Mouse (Mus musculus): ENCODE data around the gene Ptpn1. TPM values are rescaled to one million over a fixed set of nuclear protein-coding genes. Genes with fewer than 3 reads are reported as not detected.

Ptpn1 gene
- 10 to 100 TPM; 43.1 to 50.2 TPM for total RNA-seq (2021)
- long read RNA-seq, experiment 1, full-length matches to known transcripts: 68 of 101 reads
- long read RNA-seq, experiment 1, partial matches to known transcripts: 3 of 101 reads
- long read RNA-seq, experiment 1, other reads (novel, unspliced or antisense): 30 of 101 reads
- long read RNA-seq, experiment 2, full-length matches to known transcripts: 30 of 48 reads
- long read RNA-seq, experiment 2, partial matches to known transcripts: 5 of 48 reads
- long read RNA-seq, experiment 2, other reads (novel, unspliced or antisense): 13 of 48 reads

- peak; percentile 98 for DNase-seq
Measured at GRCm38 (mm10) chr2:167931985-167932726, at the start of gene Ptpn1. Gene Ptpn1 (plus strand): TSS chr2:167932057.

- no peak for DNase-seq
Measured at GRCm38 (mm10) chr2:167886485-167886884, 45.4 kb upstream of the Ptpn1 start.

GRCm38 (mm10) chr2:167887516-167888347 is 44.1 kb upstream of the Ptpn1 start:
- DNase-seq: peak; percentile 80

GRCm38 (mm10) chr2:167888834-167889233 is 43.0 kb upstream of the Ptpn1 start:
- no peak for DNase-seq

- DNase-seq: no peak
Measured at GRCm38 (mm10) chr2:167889886-167890285, 42.0 kb upstream of the Ptpn1 start.

- peak; percentile 85 for DNase-seq
Measured at GRCm38 (mm10) chr2:167891908-167892307, 39.9 kb upstream of the Ptpn1 start.

- no peak for DNase-seq
Measured at GRCm38 (mm10) chr2:167893680-167894079, 38.2 kb upstream of the Ptpn1 start.

- DNase-seq: peak; percentile 94
Measured at GRCm38 (mm10) chr2:167894948-167895372, 36.9 kb upstream of the Ptpn1 start.

GRCm38 (mm10) chr2:167897896-167898295 is 34.0 kb upstream of the Ptpn1 start:
- no peak for DNase-seq

GRCm38 (mm10) chr2:167899989-167900421 is 31.9 kb upstream of the Ptpn1 start:
- DNase-seq: no peak

GRCm38 (mm10) chr2:167902116-167902703 is 29.6 kb upstream of the Ptpn1 start:
- DNase-seq: no peak

GRCm38 (mm10) chr2:167903242-167903952 is 28.5 kb upstream of the Ptpn1 start:
- no peak for DNase-seq

GRCm38 (mm10) chr2:167904621-167905367 is 27.1 kb upstream of the Ptpn1 start:
- DNase-seq: no peak

- no peak for DNase-seq
Measured at GRCm38 (mm10) chr2:167905561-167905960, 26.3 kb upstream of the Ptpn1 start.

- no peak for DNase-seq
Measured at GRCm38 (mm10) chr2:167906729-167907128, 25.1 kb upstream of the Ptpn1 start.

GRCm38 (mm10) chr2:167909531-167910177 is 22.2 kb upstream of the Ptpn1 start:
- DNase-seq: no peak

GRCm38 (mm10) chr2:167910178-167910540 is 21.7 kb upstream of the Ptpn1 start:
- DNase-seq: no peak

- no peak for DNase-seq
Measured at GRCm38 (mm10) chr2:167911511-167911910, 20.3 kb upstream of the Ptpn1 start.

GRCm38 (mm10) chr2:167919081-167919480 is 12.8 kb upstream of the Ptpn1 start:
- DNase-seq: no peak

GRCm38 (mm10) chr2:167920041-167920440 is 11.8 kb upstream of the Ptpn1 start:
- DNase-seq: peak; percentile 35

Measured in adrenal gland, postnatal 10 days (tissue).